Mouse (Mus musculus) cerebellum, adult (tissue): ENCODE results near the gene Pear1.

Source experiments
- ATAC-seq: cut with Nextera tagmentation; 2 replicates; pipeline ENCODE4 v1.9.2; 2017; ENCODE audit warnings: mild to moderate bottlenecking, moderate library complexity, mixed read lengths; ENCODE audit not compliant: insufficient number of reproducible peaks, low FRiP score, low TSS enrichment

The Pear1 gene

DNA sequence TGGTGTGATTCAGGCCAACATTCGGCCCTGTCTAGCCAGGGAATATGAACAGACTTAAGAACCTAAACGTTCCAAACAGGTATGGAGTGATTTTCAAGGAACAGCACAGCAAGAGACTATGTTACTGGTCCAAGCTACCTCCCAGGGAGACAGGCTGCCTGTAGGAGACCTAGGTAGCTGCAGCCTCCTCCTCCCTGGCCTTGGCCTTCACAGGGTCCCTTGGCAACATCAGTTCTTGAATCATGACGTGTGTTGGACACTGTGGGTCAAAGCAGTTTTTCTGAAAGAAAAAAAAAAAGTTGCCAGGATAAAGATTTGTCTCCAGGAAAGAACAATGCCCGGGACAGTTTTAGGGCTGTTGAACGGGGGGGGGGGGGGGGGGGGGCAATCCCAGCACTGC, 85.2 kb downstream of the Pear1 start:
- no peak for ATAC-seq

DNA sequence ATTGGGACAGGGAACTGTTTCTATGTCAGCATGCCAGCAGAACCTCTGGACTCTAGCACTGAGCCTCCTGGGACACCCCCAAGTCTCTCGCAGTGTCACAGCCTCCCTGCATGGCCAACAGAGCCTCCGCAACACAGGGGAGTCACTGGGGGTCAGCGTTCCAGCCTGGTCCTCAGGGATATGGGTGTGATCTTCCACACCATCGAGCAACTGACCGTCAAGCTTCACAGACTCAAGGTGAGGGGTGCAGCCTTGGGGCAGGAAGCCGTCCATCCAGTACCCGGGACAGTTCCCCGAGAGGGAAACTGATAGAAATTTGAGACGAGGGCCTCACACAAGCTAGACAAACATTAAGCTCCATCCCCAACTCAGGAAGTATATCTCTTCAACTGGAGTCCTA, 88.8 kb downstream of the Pear1 start:
- no peak for ATAC-seq

DNA sequence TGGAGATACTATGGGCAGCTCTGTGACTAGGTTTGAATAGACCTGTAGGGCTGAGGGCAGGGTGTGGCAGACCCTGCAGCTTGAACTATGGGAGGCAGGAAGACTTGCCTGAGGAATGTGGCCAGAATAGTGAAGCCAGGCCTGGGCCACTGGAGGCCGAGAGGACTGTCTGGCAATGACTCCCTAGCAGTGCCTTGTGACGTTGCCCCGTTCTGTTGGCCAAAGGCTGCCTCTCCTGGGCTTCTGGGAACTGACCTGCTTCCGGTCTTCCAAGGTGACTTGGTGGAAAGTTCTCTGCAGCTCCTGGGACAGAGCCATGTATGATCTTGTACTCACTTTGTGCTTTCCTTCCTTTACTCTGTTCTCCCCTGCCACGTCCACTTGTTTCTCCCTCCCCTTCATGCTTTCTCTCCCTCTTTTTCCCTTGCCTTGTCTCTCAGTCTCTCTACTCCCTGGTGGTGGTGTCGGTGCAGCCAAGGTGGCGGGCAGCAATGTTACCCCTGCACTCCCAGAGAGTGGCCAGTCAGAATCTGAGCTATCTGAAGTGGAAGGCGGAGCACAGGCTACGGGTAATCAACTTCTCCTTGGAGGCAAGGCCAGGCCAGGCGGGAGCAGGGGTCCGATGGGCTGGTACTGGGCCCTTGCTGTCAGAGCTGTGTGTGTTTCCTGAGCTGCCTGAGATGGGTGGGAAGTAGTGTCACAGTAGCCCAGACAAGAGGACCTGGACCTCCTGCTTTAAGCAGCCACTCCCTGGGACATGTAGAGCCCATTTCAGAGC, 89.9 kb downstream of the Pear1 start:
- ATAC-seq = no peak

DNA sequence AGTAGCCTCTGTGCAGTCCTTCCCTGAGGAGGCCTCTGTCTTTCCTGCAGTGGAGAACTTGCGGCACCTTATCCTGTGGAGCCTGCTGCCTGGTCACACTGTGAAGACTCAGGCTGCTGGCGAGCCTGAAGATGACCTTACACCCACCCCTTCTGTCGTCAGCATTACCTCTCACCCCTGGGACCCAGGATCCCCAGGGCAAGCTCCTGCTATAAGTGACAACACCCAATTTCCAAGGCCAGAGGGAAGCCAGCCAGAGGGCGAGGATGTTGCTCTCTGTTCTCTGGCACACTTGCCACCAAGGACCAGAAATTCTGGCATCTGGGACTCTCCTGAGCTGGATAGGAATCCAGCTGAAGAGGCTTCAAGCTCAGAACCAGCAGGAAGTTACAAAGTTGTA, 91.0 kb downstream of the Pear1 start:
- no peak for ATAC-seq

DNA sequence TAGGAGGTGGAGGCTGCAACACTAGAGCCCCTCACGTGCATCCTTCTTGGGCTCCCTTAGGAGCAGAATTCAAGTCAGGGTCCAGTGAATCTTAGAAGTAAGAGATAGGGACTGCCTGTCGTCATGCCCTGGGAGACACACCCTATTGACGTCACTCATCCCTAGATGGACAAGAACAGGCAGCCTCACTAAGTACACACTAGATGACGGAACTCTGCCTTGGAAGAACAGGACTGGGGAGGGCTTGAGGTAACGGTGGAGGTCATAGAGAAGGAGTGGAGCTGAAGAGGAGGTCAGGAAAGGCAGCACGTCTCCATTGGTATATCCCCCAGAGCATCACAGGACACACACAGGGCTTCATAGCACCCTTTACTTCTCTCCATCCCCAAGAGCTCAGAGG, 95.4 kb downstream of the Pear1 start:
- ATAC-seq = no peak

DNA sequence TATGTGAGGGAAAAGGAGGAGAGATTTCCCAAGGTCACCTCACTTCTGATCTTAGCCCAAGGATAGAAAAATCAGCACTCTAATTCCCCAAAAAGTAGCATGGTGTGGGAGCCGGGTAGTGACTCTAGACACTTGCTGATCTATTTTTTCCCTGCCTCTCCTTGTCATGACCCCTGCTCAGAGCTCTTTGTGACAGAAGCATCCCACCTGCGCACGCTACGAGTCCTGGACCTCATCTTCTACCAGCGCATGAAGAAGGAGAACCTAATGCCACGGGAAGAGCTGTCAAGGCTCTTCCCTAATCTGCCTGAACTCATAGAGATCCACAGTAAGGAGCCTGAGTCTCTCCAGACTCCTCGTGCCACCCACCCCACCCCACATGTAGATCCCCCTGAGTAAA, 97.9 kb downstream of the Pear1 start:
- ATAC-seq = no peak

DNA sequence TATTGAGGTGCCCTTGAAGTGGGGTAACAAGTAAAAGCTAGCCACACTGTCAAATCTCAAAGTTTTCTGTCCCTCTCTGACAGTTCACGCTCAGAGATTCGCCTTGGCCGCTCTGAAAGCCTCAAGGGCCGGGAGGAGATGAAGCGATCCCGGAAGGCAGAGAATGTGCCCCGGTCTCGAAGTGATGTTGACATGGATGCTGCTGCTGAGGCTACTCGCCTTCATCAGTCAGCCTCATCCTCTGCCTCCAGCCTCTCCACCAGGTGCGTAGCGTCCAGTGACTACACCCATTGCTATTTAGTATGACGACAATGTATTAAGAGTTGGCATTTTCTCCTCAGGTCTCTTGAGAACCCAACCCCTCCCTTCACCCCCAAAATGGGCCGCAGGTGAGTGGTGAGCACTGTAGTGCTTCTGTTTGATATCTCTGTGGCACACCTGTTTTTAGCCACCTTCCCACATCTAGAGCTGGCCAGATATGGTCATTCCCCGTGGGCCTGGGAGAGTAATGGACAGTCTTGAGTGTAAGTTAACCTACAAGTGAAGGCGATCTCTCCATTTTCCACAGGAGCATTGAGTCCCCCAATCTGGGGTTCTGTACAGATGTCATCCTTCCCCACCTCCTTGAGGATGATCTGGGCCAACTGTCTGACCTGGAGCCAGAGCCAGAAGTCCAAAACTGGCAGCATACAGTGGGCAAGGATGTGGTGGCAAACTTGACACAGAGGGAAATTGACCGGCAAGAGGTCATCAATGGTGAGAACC, 98.5 kb downstream of the Pear1 start:
- ATAC-seq = no peak

DNA sequence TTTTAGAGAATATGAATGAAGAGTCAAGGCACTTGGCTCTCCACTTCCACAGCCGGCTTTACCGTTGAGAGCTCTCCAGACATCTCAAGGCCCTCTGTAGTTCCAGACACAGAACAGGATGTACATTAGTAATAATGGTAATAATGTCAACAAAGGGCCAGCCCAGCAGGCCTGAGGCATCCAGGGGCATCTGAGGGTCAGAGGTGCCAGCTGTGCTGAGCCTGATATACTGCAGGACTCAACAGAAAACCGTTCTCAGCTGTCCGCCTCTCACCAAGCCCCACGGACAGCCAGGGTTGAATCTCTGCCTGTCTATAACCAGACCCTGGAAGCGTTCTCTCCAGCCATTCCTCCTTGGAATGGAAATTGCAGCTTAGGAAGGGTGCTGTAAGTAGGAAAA, 99.5 kb downstream of the Pear1 start:
- ATAC-seq = no peak

DNA sequence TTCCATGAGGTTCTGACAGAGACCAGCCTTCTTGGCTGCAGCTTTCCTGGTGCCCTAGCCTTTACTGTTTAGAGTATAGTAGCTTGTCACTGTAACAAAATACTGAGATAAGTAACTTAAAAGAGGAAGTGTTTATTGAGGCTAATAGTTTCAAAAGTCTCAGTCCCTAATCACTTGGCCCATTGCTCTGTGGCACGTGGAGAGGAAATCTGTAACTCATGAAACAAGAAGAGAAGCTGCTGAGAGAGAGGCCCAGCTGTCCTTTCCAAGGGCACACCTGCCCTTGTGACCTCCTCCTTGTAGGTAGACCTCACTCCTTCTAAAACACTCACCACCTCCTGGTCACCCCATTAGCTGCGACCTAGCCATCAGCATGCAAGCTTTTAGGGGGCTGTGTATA, 105.6 kb downstream of the Pear1 start:
- no peak for ATAC-seq
